Mouse (Mus musculus) neural tube, embryonic 12.5 days (tissue): ENCODE data around the gene Def8. TPM values are rescaled to one million over a fixed set of nuclear protein-coding genes. Genes with fewer than 3 reads are reported as not detected.

Experiments
- ATAC-seq: fragments of 200-750 bp; cut with Nextera tagmentation; 2 replicates; pipeline ENCODE4 v1.8.0; 2017; ENCODE audit warnings: low read depth, mild to moderate bottlenecking, moderate TSS enrichment, moderate library complexity; ENCODE audit not compliant: low FRiP score
- H3K27ac ChIP-seq: fragments of 300-500 bp; sonication (generic); 2 replicates; pipeline ENCODE4 v1.5.1; 2016
- H3K27me3 ChIP-seq: fragments of 300-500 bp; sonication (generic); replicated peaks from 2 replicates; pipeline ENCODE4 v1.6.1; 2016; ENCODE audit warnings: mild to moderate bottlenecking
- H3K36me3 ChIP-seq: fragments of 300-500 bp; sonication (generic); 2 replicates; pipeline ENCODE4 v1.6.1; 2016; ENCODE audit warnings: mild to moderate bottlenecking
- H3K4me1 ChIP-seq: fragments of 300-500 bp; sonication (generic); 2 replicates; pipeline ENCODE4 v1.6.1; 2016
- H3K4me2 ChIP-seq: fragments of 300-500 bp; sonication (generic); replicated peaks from 2 replicates; pipeline ENCODE4 v1.6.1; 2016; ENCODE audit warnings: mild to moderate bottlenecking
- H3K4me3 ChIP-seq: fragments of 300-500 bp; sonication (generic); 2 replicates; pipeline ENCODE4 v1.5.1; 2016
- H3K9ac ChIP-seq: fragments of 300-500 bp; sonication (generic); 2 replicates; pipeline ENCODE4 v1.6.1; 2016; ENCODE audit warnings: mild to moderate bottlenecking
- H3K9me3 ChIP-seq: fragments of 300-500 bp; sonication (generic); 2 replicates; pipeline ENCODE4 v1.6.1; 2016; ENCODE audit warnings: mild to moderate bottlenecking
- WGBS: fragments of 180-500 bp; shearing (Covaris S2); methylation state at CpG from one replicate; pipeline ENCODE4 v1.1.7; 2016; 5-methylcytosine and 5-hydroxymethylcytosine counted together
- polyA plus RNA-seq: library from polyadenylated mRNA; unstranded; fragments of >200 nt; fragmentation: Nextera tagmentation; extraction: Ambion mirVana; gene quantifications from 2 replicates; pipeline ENCODE4 v1.2.1, GENCODE M21; 2016

The Def8 gene
- 43.2 and 45.1 TPM in 2 replicates for polyA plus RNA-seq

- H3K36me3 ChIP-seq = peaks cover 37% of the 10 kb centered on the region
- H3K9ac ChIP-seq = no peak within 1 kb of the TSS
- no peak for ATAC-seq
- peaks cover 22% of the 10 kb centered on the region for H3K9me3 ChIP-seq
- no peak within 1 kb of the TSS for H3K27ac ChIP-seq
- H3K27me3 ChIP-seq = no peaks in the 10 kb centered on the region
- H3K4me3 ChIP-seq = no peak within 1 kb of the TSS
- peak within 1 kb of the TSS; percentile 37 for H3K4me2 ChIP-seq
- 80% methylated on average over 7 of the region's 7 CpGs for WGBS
- H3K4me1 ChIP-seq = no peaks in the 10 kb centered on the region
These were observed at the start of gene Def8 for GRCm38 (mm10) chr8:123423441-123423840. Def8 (plus strand) TSS chr8:123423527.

GRCm38 (mm10) chr8:123374239-123374578, 49.1 kb upstream of the Def8 start:
- H3K4me1 ChIP-seq = peaks cover 23% of the 10 kb centered on the region
- no peaks in the 10 kb centered on the region for H3K9me3 ChIP-seq
- H3K9ac ChIP-seq = peak overlapping the region; percentile 76
- ATAC-seq = peak; percentile 85
- no peaks in the 10 kb centered on the region for H3K27me3 ChIP-seq
- WGBS = under 1% methylated on average over 20 of the region's 20 CpGs
- H3K4me2 ChIP-seq = peak overlapping the region; percentile 79
- peak overlapping the region; percentile 90 for H3K27ac ChIP-seq
- peak overlapping the region; percentile 72 for H3K4me3 ChIP-seq
- peaks cover 10% of the 10 kb centered on the region; the same call in 1 of the 2 replicates for H3K36me3 ChIP-seq

GRCm38 (mm10) chr8:123375701-123376100, 47.6 kb upstream of the Def8 start:
- Histone ChIP-seq H3K4me3 (no peak overlapping the region), H3K36me3 (peaks cover 4% of the 10 kb centered on the region; the same call in 1 of the 2 replicates), H3K27me3 (no peaks in the 10 kb centered on the region), H3K4me2 (0 out of 2 replicates have a peak overlapping the region, but pooled peaks have one; percentile 0), H3K4me1 (peaks cover 23% of the 10 kb centered on the region), H3K27ac (no peak overlapping the region), H3K9ac (no peak overlapping the region), H3K9me3 (no peaks in the 10 kb centered on the region)
- ATAC-seq = no peak
- WGBS = 84% methylated on average over 10 of the region's 10 CpGs

DNA sequence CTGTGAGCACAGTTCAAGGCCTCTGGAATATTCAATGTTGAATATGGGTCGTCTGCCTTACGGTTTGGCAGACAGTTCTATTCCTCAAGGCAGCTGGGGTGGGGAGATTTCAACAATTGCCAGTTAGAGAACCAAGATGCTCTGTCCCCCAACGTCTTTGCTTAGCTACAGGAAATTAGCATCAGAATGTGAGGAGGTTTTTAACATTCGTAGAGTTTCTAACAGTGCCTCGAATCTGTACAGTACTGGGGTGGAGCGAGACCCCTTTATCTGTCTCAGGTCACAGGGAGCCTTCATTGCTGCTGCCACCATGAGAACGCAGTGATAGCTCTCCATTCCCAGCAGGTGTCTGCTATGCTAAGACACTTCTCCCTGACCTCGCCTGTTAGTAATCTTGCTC, 47.2 kb upstream of the Def8 start:
- Histone ChIP-seq H3K4me1 (peaks cover 23% of the 10 kb centered on the region), H3K4me2 (no peak overlapping the region), H3K27ac (no peak overlapping the region), H3K9ac (no peak overlapping the region), H3K27me3 (no peaks in the 10 kb centered on the region), H3K36me3 (peaks cover 8% of the 10 kb centered on the region; the same call in 1 of the 2 replicates), H3K9me3 (no peaks in the 10 kb centered on the region), H3K4me3 (no peak overlapping the region)
- WGBS = 53% methylated on average over 8 of the region's 8 CpGs
- ATAC-seq = no peak

DNA sequence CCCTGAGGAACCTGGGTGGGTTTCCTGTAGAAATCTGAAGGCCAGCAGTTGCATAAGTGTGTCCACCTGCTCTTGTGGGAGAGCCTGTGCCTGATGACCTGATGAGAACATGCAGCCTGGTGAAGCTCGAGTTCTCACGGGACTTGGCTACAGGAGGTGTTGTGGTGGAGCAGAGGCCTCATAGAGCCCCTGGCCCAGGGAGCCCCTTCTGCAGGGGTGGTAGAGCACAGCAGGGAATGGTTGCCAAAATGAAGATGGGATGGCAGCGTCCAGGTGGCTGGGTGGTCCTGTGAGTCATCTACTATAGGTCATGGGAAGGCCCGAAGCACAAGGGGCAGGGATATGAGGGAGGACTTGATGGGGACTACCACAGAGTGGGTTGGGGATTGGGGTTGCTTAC, 41.6 kb upstream of the Def8 start:
- Histone ChIP-seq H3K27me3 (no peaks in the 10 kb centered on the region), H3K4me1 (no peaks in the 10 kb centered on the region), H3K36me3 (peaks cover 60% of the 10 kb centered on the region), H3K9me3 (no peaks in the 10 kb centered on the region), H3K9ac (no peak overlapping the region), H3K4me3 (no peak overlapping the region), H3K27ac (no peak overlapping the region), H3K4me2 (no peak overlapping the region)
- WGBS = 97% methylated on average over 4 of the region's 4 CpGs
- ATAC-seq = no peak

DNA sequence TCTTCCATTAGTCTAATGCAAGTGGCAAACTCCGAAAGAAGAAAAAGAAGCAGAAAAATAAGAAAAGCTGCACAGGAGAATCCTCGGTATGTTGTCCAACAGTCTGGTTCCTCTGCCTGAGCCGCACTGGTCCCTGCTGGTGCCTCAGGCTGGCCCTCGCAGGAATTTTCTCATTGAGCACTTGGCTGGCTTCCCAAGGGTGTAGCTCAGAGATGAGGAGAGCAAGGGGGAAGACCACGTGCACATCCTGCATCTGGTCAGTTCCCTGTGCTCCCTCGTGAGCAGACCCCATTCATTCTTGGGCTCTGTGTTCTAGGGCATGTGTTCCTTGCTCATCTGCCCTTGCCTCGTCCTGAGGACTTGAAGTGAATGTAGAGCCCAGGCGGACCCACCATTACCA, 40.8 kb upstream of the Def8 start:
- no peak for ATAC-seq
- 91% methylated on average over 8 of the region's 8 CpGs for WGBS

GRCm38 (mm10) chr8:123384883-123385540, 38.3 kb upstream of the Def8 start:
- no peak for ATAC-seq
- no peak overlapping the region for H3K4me2 ChIP-seq
- H3K4me3 ChIP-seq = no peak overlapping the region
- H3K9me3 ChIP-seq = no peaks in the 10 kb centered on the region
- H3K27me3 ChIP-seq = no peaks in the 10 kb centered on the region
- WGBS = 75% methylated on average over 9 of the region's 9 CpGs
- peaks cover 93% of the 10 kb centered on the region for H3K36me3 ChIP-seq
- no peak overlapping the region for H3K9ac ChIP-seq
- H3K4me1 ChIP-seq = no peaks in the 10 kb centered on the region
- no peak overlapping the region for H3K27ac ChIP-seq

More for the DNA sequence above, 40.8 kb upstream of the Def8 start:
- no peaks in the 10 kb centered on the region for H3K4me1 ChIP-seq
- H3K9ac ChIP-seq = no peak overlapping the region
- H3K27ac ChIP-seq = no peak overlapping the region
- no peaks in the 10 kb centered on the region for H3K9me3 ChIP-seq
- no peak overlapping the region for H3K4me3 ChIP-seq
- H3K36me3 ChIP-seq = peaks cover 68% of the 10 kb centered on the region
- H3K27me3 ChIP-seq = no peaks in the 10 kb centered on the region
- H3K4me2 ChIP-seq = no peak overlapping the region

DNA sequence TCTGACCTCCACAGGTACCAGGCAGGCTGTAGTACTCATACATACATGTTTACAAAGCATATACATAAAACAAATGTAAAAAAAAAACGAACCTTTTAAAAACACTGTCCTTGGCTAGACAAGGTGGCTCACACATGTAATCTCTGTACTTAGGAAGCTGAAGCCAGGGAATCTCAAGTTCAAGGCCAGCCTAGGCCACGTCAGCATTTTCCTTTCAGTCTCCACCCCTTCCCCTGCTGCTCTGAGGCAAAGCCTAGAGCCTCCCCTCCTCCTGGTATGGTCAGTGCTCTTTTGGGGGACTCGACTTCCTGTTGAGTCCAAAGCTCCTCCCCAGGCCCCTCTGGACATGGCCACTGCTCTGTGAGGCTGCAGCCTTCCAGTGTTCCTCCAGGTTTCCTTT, 36.3 kb upstream of the Def8 start:
- H3K4me2 ChIP-seq = no peak overlapping the region

DNA sequence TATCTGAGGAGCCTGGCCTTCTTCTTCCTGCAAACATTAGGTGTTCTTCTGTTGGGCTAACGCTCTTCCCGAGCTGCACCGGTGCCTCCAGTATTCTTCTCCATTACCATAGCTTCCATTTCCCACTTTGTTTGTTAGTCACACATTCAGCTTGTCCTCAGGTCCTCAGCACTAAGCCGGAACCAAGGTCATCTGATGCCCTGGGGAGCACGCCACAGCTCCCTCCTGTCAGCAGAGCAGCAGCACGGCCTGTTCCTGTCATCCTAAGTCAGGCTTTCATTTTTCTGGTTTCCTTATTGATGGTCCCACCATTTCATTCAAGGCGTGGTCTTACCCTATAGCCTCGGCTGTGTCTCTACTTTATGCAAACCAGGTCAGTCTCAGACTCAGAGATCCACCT, 35.5 kb upstream of the Def8 start:
- H3K36me3 ChIP-seq = peaks cover 100% of the 10 kb centered on the region
- H3K27me3 ChIP-seq = no peaks in the 10 kb centered on the region
- no peak overlapping the region for H3K4me2 ChIP-seq
- no peak overlapping the region for H3K9ac ChIP-seq
- 93% methylated on average over 8 of the region's 8 CpGs for WGBS
- no peak overlapping the region for H3K27ac ChIP-seq
- H3K9me3 ChIP-seq = no peaks in the 10 kb centered on the region
- no peak for ATAC-seq
- H3K4me1 ChIP-seq = no peaks in the 10 kb centered on the region
- H3K4me3 ChIP-seq = no peak overlapping the region

More for the DNA sequence above, 36.3 kb upstream of the Def8 start:
- WGBS = 79% methylated on average over 3 of the region's 3 CpGs
- H3K4me1 ChIP-seq = no peaks in the 10 kb centered on the region
- no peaks in the 10 kb centered on the region for H3K9me3 ChIP-seq
- no peak overlapping the region for H3K4me3 ChIP-seq
- H3K27me3 ChIP-seq = no peaks in the 10 kb centered on the region
- H3K36me3 ChIP-seq = peaks cover 100% of the 10 kb centered on the region
- no peak for ATAC-seq
- no peak overlapping the region for H3K9ac ChIP-seq
- no peak overlapping the region for H3K27ac ChIP-seq

DNA sequence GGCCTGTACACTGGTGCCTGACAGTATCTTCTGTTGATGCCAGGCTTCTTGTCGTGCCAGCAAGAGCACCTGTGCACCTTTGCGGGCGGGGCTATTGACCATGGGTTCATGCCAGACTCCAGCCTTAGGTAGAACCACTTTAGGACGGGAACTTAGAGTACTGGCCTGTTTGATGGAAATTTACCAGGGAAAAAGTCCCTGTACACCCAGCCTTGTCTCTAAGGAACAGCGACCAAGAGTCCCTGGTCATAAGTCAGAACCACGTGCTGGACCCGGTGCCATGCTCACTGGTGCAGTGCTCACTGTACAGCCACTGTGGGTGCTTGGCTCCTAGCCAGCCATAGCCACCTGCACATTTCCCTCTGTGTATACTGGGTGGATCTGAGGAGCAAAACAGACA, 34.3 kb upstream of the Def8 start:
- no peaks in the 10 kb centered on the region for H3K27me3 ChIP-seq
- peaks cover 100% of the 10 kb centered on the region for H3K36me3 ChIP-seq
- H3K9me3 ChIP-seq = no peaks in the 10 kb centered on the region
- H3K9ac ChIP-seq = no peak overlapping the region
- H3K27ac ChIP-seq = no peak overlapping the region
- WGBS = 96% methylated on average over 7 of the region's 7 CpGs
- H3K4me2 ChIP-seq = no peak overlapping the region
- no peak for ATAC-seq
- no peak overlapping the region for H3K4me3 ChIP-seq
- no peaks in the 10 kb centered on the region for H3K4me1 ChIP-seq

- no peak for ATAC-seq
- no peaks in the 10 kb centered on the region for H3K4me1 ChIP-seq
- no peak overlapping the region for H3K4me3 ChIP-seq
- no peak overlapping the region for H3K4me2 ChIP-seq
- no peaks in the 10 kb centered on the region for H3K27me3 ChIP-seq
- H3K27ac ChIP-seq = no peak overlapping the region
- H3K36me3 ChIP-seq = peaks cover 100% of the 10 kb centered on the region
- no peaks in the 10 kb centered on the region for H3K9me3 ChIP-seq
- no peak overlapping the region for H3K9ac ChIP-seq
- 95% methylated on average over 13 of the region's 13 CpGs for WGBS
These were observed 25.0 kb upstream of the Def8 start for GRCm38 (mm10) chr8:123398308-123398707.

GRCm38 (mm10) chr8:123401936-123402335, 21.4 kb upstream of the Def8 start:
- Histone ChIP-seq H3K27ac (no peak overlapping the region), H3K4me1 (0 out of 2 replicates have a peak, but pooled peaks cover 8% of the 10 kb centered on the region), H3K9me3 (no peaks in the 10 kb centered on the region), H3K4me3 (no peak overlapping the region), H3K9ac (no peak overlapping the region), H3K4me2 (no peak overlapping the region), H3K36me3 (peaks cover 67% of the 10 kb centered on the region), H3K27me3 (no peaks in the 10 kb centered on the region)
- WGBS = 91% methylated on average over 9 of the region's 9 CpGs
- no peak for ATAC-seq

GRCm38 (mm10) chr8:123402730-123403326, 20.5 kb upstream of the Def8 start:
- Histone ChIP-seq H3K27me3 (0 out of 2 replicates have a peak, but pooled peaks cover 4% of the 10 kb centered on the region), H3K4me1 (0 out of 2 replicates have a peak, but pooled peaks cover 8% of the 10 kb centered on the region), H3K36me3 (peaks cover 58% of the 10 kb centered on the region), H3K9me3 (no peaks in the 10 kb centered on the region), H3K4me3 (no peak overlapping the region), H3K27ac (no peak overlapping the region), H3K4me2 (no peak overlapping the region), H3K9ac (no peak overlapping the region)
- no peak for ATAC-seq
- 94% methylated on average over 9 of the region's 9 CpGs for WGBS
